Mouse (Mus musculus) G1E (cell line): ENCODE measurements at regions not wholly inside any gene's neighbourhood (a gene's known extent, or its start where the extent isn't known, plus 50 kb on each side); places are given as distances from the start of the nearest gene placed in this dataset.

Experiments
- ATAC-seq: 2 replicates; pipeline ENCODE4 v1.8.0; 2016; ENCODE audit warnings: mild to moderate bottlenecking; ENCODE audit not compliant: insufficient number of reproducible peaks, poor library complexity, low FRiP score, severe bottlenecking; ENCODE audit errors: extremely low read depth
- DNase-seq: peaks from one replicate; pipeline ENCODE4 v3.0.0; 2012; ENCODE audit warnings: low spot score
- H3K27me3 ChIP-seq: 2 replicates; pipeline ENCODE4 v1.6.1; 2012; ENCODE audit warnings: mild to moderate bottlenecking, low read length, inconsistent platforms; ENCODE audit not compliant: insufficient read depth
- H3K36me3 ChIP-seq: replicated peaks from 2 replicates; pipeline ENCODE3; 2012; ENCODE audit warnings: mild to moderate bottlenecking, inconsistent platforms
- H3K4me1 ChIP-seq: 2 replicates; pipeline ENCODE4 v1.6.1; 2012; ENCODE audit warnings: low read depth, low read length, inconsistent platforms, mixed read lengths; ENCODE audit not compliant: insufficient read depth
- H3K4me3 ChIP-seq: 2 replicates; pipeline ENCODE4 v1.5.1; 2012; ENCODE audit warnings: low read depth, mild to moderate bottlenecking, inconsistent platforms, low read length, moderate library complexity, mixed read lengths
- H3K9me3 ChIP-seq: replicated peaks from 2 replicates; pipeline ENCODE4 v1.6.1; 2012; ENCODE audit warnings: inconsistent platforms
- CTCF ChIP-seq: IDR thresholded peaks from 2 replicates; pipeline ENCODE4 v1.5.1; 2012; ENCODE audit warnings: low read depth, low read length, inconsistent platforms, mixed read lengths
- GATA1 ChIP-seq: IDR thresholded peaks from 2 replicates; pipeline ENCODE4 v1.6.1; 2012; ENCODE audit warnings: borderline replicate concordance, low read length, inconsistent platforms, mixed read lengths
- GATA2 ChIP-seq: IDR thresholded peaks from 2 replicates; pipeline ENCODE4 v1.6.1; 2012; ENCODE audit warnings: low read depth, low read length, inconsistent platforms, borderline replicate concordance
- POLR2AphosphoS5 ChIP-seq: IDR thresholded peaks from 2 replicates; pipeline ENCODE4 v1.6.1; 2012; ENCODE audit warnings: low read depth, low read length, inconsistent platforms; ENCODE audit not compliant: insufficient replicate concordance
- TAL1 ChIP-seq: conservative IDR thresholded peaks from 2 replicates; pipeline ENCODE4 v1.6.1; 2012; ENCODE audit warnings: low read depth, low read length, inconsistent platforms, mixed read lengths

- DNase-seq (no peak), ATAC-seq (no peak)
- no peak overlapping the region for H3K4me3 ChIP-seq
- no peaks in the 10 kb centered on the region for H3K36me3 ChIP-seq
- TF ChIP-seq TAL1 (no peak), GATA1 (no peak), GATA2 (no peak), CTCF (no peak), POLR2AphosphoS5 (no peak)
- H3K9me3 ChIP-seq, result peaks cover 30% of the 10 kb centered on the region
- H3K4me1 ChIP-seq, result no peaks in the 10 kb centered on the region
- H3K27me3 ChIP-seq, result no peaks in the 10 kb centered on the region
Observed at GRCm38 (mm10) chr10:126249176-126249575, 283.2 kb downstream of the Lrig3 start.

GRCm38 (mm10) chr10:126243051-126243450 is 277.1 kb downstream of the Lrig3 start:
- ATAC-seq (no peak), DNase-seq (no peak)
- Histone ChIP-seq H3K9me3 (peaks cover 30% of the 10 kb centered on the region), H3K36me3 (no peaks in the 10 kb centered on the region), H3K4me3 (no peak overlapping the region), H3K4me1 (no peaks in the 10 kb centered on the region), H3K27me3 (no peaks in the 10 kb centered on the region)
- TF ChIP-seq GATA2 (no peak), CTCF (no peak), TAL1 (no peak), POLR2AphosphoS5 (no peak), GATA1 (no peak)

- Histone ChIP-seq H3K9me3 (peaks cover 38% of the 10 kb centered on the region), H3K36me3 (no peaks in the 10 kb centered on the region), H3K4me1 (no peaks in the 10 kb centered on the region), H3K4me3 (no peak overlapping the region), H3K27me3 (no peaks in the 10 kb centered on the region)
- TF ChIP-seq CTCF (no peak), GATA1 (no peak), GATA2 (no peak), TAL1 (no peak), POLR2AphosphoS5 (no peak)
- no peak for DNase-seq
- no peak for ATAC-seq
Observed at GRCm38 (mm10) chr10:126239536-126239935, 273.6 kb downstream of the Lrig3 start.
